8 mouse cellular contexts compared by ENCODE assay signal in genomic region chr19:10182670-10183298, GRCm38 (mm10). TPM values are rescaled to one million over a fixed set of nuclear protein-coding genes. Genes with fewer than 3 reads are reported as not detected.
DNase-seq lines count a peak whose midpoint lies in the region; ATAC-seq and TF ChIP-seq lines count a peak whose summit lies in the region.

Gene Fads1, plus strand, starts transcription at chr19:10182888.

- peak; percentile 97 for ATAC-seq in kidney, embryonic 15.5 days (replicated peaks; ENCODE audit: low FRiP score)

- TF ChIP-seq CTCF in bone marrow macrophage, adult 2 months (IDR thresholded peaks at IDR 0.05; ENCODE audit: low read depth, low read length), result peak; percentile 44; the same call in 1 of the 2 replicates
- TF ChIP-seq CTCF in embryonic fibroblast, embryonic 13.5 days (IDR thresholded peaks at IDR 0.05; ENCODE audit: borderline replicate concordance, insufficient read depth, low read length), result no peak

- H3ac ChIP-seq in myocyte (ENCODE audit: control insufficient read depth, insufficient read length), result peak within 1 kb of the TSS; percentile 41

- H3K9ac ChIP-seq in kidney, embryonic 15.5 days, result peak within 1 kb of the TSS; percentile 89

- peak within 1 kb of the TSS; percentile 75 for H3K27ac ChIP-seq in bone marrow macrophage, adult 2 months (ENCODE audit: insufficient read depth, low read depth, low read length)
- H3K27ac ChIP-seq in embryonic fibroblast, embryonic 13.5 days (ENCODE audit: insufficient read depth, low read length), result peak within 1 kb of the TSS; percentile 63
- peak within 1 kb of the TSS; percentile 95 for H3K27ac ChIP-seq in heart, embryonic 10.5 days
- H3K27ac ChIP-seq in kidney, embryonic 15.5 days, result peak within 1 kb of the TSS; percentile 96

- peak within 1 kb of the TSS; percentile 76 for H3K4me2 ChIP-seq in kidney, embryonic 15.5 days
- peak within 1 kb of the TSS; percentile 77 for H3K4me2 ChIP-seq in myocyte (ENCODE audit: low read depth)

- no peak; the same call in 1 of the 2 replicates for TF ChIP-seq POLR2A in bone marrow macrophage, adult 2 months (IDR thresholded peaks at IDR 0.05; ENCODE audit: borderline replicate concordance, low read depth, low read length)
- peak; percentile 43; the same call in 1 of the 2 replicates for TF ChIP-seq POLR2A in embryonic fibroblast, embryonic 13.5 days (IDR thresholded peaks at IDR 0.05; ENCODE audit: low read depth, low read length)
- TF ChIP-seq POLR2A in myocyte (IDR thresholded peaks at IDR 0.05; ENCODE audit: insufficient read length, low read depth), result peak; percentile 69

- WGBS in heart, embryonic 10.5 days, result under 1% methylated on average over 70 of the region's 70 CpGs
- under 1% methylated on average over 60 of the region's 70 CpGs for WGBS in kidney, embryonic 15.5 days

- H3K27me3 ChIP-seq in heart, embryonic 10.5 days (ENCODE audit: insufficient read depth, poor library complexity, severe bottlenecking), result no peaks in the 10 kb centered on the region
- no peaks in the 10 kb centered on the region for H3K27me3 ChIP-seq in kidney, embryonic 15.5 days
- H3K27me3 ChIP-seq in myocyte (ENCODE audit: control insufficient read depth, insufficient read depth, insufficient read length), result no peaks in the 10 kb centered on the region
- H3K27me3 ChIP-seq in splenic B cell, adult 2 months (ENCODE audit: control insufficient read depth, insufficient read depth, low read length, poor library complexity, severe bottlenecking), result no peaks in the 10 kb centered on the region

- H3K4me1 ChIP-seq in bone marrow macrophage, adult 2 months (ENCODE audit: control insufficient read depth, insufficient read depth, low read length), result peaks cover 13% of the 10 kb centered on the region
- peaks cover 11% of the 10 kb centered on the region; the same call in 1 of the 2 replicates for H3K4me1 ChIP-seq in embryonic fibroblast, embryonic 13.5 days (ENCODE audit: control insufficient read depth, insufficient read depth, low read length)
- H3K4me1 ChIP-seq in heart, embryonic 10.5 days, result peaks cover 24% of the 10 kb centered on the region
- H3K4me1 ChIP-seq in kidney, embryonic 15.5 days, result peaks cover 23% of the 10 kb centered on the region

- peak; percentile 95 for DNase-seq in A20 (ENCODE audit: low read depth, low spot score)
- peak; percentile 97 for DNase-seq in heart, embryonic 10.5 days (ENCODE audit: low spot score)
- peak; percentile 96 for DNase-seq in liver
- peak; percentile 78 for DNase-seq in splenic B cell, adult 2 months (ENCODE audit: low read depth, low spot score)

- H3K36me3 ChIP-seq in heart, embryonic 10.5 days, result peaks cover 34% of the 10 kb centered on the region
- H3K36me3 ChIP-seq in kidney, embryonic 15.5 days, result peaks cover 29% of the 10 kb centered on the region
- peaks cover 33% of the 10 kb centered on the region for H3K36me3 ChIP-seq in myocyte (ENCODE audit: control insufficient read depth, insufficient read depth)
- no peaks in the 10 kb centered on the region for H3K36me3 ChIP-seq in splenic B cell, adult 2 months (ENCODE audit: control insufficient read depth, insufficient read depth, low read length, poor library complexity, severe bottlenecking)

- H3K9me3 ChIP-seq in heart, embryonic 10.5 days, result 0 out of 2 replicates have a peak, but pooled peaks cover 4% of the 10 kb centered on the region
- H3K9me3 ChIP-seq in kidney, embryonic 15.5 days (replicated peaks), result no peaks in the 10 kb centered on the region

- H3K79me2 ChIP-seq in myocyte (ENCODE audit: control insufficient read depth, insufficient read depth), result peaks cover 37% of the 10 kb centered on the region

- H3K4me3 ChIP-seq in bone marrow macrophage, adult 2 months (ENCODE audit: insufficient read depth, low read length), result peak within 1 kb of the TSS; percentile 99
- H3K4me3 ChIP-seq in embryonic fibroblast, embryonic 13.5 days (ENCODE audit: insufficient read depth, low read length), result peak within 1 kb of the TSS; percentile 86
- H3K4me3 ChIP-seq in heart, embryonic 10.5 days, result peak within 1 kb of the TSS; percentile 82
- peak within 1 kb of the TSS; percentile 80 for H3K4me3 ChIP-seq in kidney, embryonic 15.5 days (replicated peaks)
- H3K4me3 ChIP-seq in myocyte, result peak within 1 kb of the TSS; percentile 83

TF ChIP-seq in myocyte, 11 proteins besides CTCF, POLR2A, EP300 and RAD21:
- TF ChIP-seq E2F4 (IDR thresholded peaks at IDR 0.05; ENCODE audit: insufficient read depth) (peak; percentile 74), CEBPB (IDR thresholded peaks at IDR 0.05; ENCODE audit: insufficient read depth, poor library complexity, severe bottlenecking) (no peak), MYOG (IDR thresholded peaks at IDR 0.05; ENCODE audit: control insufficient read depth in 1 of 3, insufficient read depth in 1 of 3, insufficient read length in 2 of 3, low read depth in 2 of 3) (peak in 1 of 3 experiments; percentile 8), TCF3 (IDR thresholded peaks at IDR 0.05; ENCODE audit: insufficient read length, low read depth) (no peak), POLR2AphosphoS2 (IDR thresholded peaks at IDR 0.05; ENCODE audit: insufficient read length, low read depth) (peak; percentile 77), MYOD1 (IDR thresholded peaks at IDR 0.05; ENCODE audit: control insufficient read depth in 1 of 3, insufficient read length in 2 of 3, low read depth in 2 of 3) (no peak), TCF12 (IDR thresholded peaks at IDR 0.05; ENCODE audit: insufficient read depth, poor library complexity, severe bottlenecking) (no peak), REST (IDR thresholded peaks at IDR 0.05; ENCODE audit: insufficient read depth, insufficient read length) (peak; percentile 32), USF1 (IDR thresholded peaks at IDR 0.05; ENCODE audit: low read depth) (no peak), MAX (IDR thresholded peaks at IDR 0.05; ENCODE audit: low read depth) (no peak), SRF (IDR thresholded peaks at IDR 0.05; ENCODE audit: control insufficient read depth, insufficient read length, low read depth) (no peak)

RNA-seq across cellular contexts. Expression of gene Fads1, which starts in this region (rescaled TPM):
- polyA plus RNA-seq in bone marrow macrophage, adult 2 months (2012; ENCODE audit: insufficient read depth, insufficient read length, missing spikeins), result 99.3 and 119 TPM in 2 replicates
- 121 and 131 TPM in 2 replicates for polyA plus RNA-seq in embryonic fibroblast, embryonic 13.5 days (2011; ENCODE audit: insufficient read length, low read depth, missing spikeins)
- polyA plus RNA-seq in heart, embryonic 10.5 days (2016; fragmentation: Nextera tagmentation; extraction: Ambion mirVana), result 76.6 and 89.6 TPM in 2 replicates
- polyA plus RNA-seq in kidney, embryonic 15.5 days (2015; fragmentation: Nextera tagmentation; extraction: Ambion mirVana), result 95.3 and 108 TPM in 2 replicates
- 120 TPM for polyA plus RNA-seq in myocyte (2012; fragmentation: generic; extraction: Trizol)

Comparison
In these comparisons a context has a peak if more than half of its experiments do, and no peak if none do; other contexts are left out.
1. Peak in every context shown above with its lines: DNase-seq, ATAC-seq, H3K4me3 ChIP-seq and H3K27ac ChIP-seq.